Mouse (Mus musculus): ENCODE measurements around the gene Eif3b. TPM values are rescaled to one million over a fixed set of nuclear protein-coding genes. Genes with fewer than 3 reads are reported as not detected.
"Not testable (repeated sequence)": the region's sequence is repeated elsewhere in the genome, so short reads cannot be mapped to it uniquely, and the experiment has no call there.

The Eif3b gene
- polyA plus RNA-seq, 1 experiment from 2014 or later: 81.7 TPM

- H3K9ac ChIP-seq: no peak overlapping the region
- no peak overlapping the region for H3K27ac ChIP-seq
- WGBS: 84% methylated on average over 7 of the region's 7 CpGs
- H3K4me1 ChIP-seq (replicated peaks): peaks cover 6% of the 10 kb centered on the region
- no peak for ATAC-seq (ENCODE audit: low FRiP score)
- no peak overlapping the region for H3K4me2 ChIP-seq
- H3K36me3 ChIP-seq: peaks cover 53% of the 10 kb centered on the region
- H3K27me3 ChIP-seq: no peaks in the 10 kb centered on the region
- no peaks in the 10 kb centered on the region for H3K9me3 ChIP-seq
- H3K4me3 ChIP-seq: no peak overlapping the region
These were observed 26.9 kb downstream of the Eif3b start for GRCm38 (mm10) chr5:140446054-140446453.

- Histone ChIP-seq H3K4me2 (no peak overlapping the region), H3K9me3 (no peaks in the 10 kb centered on the region), H3K36me3 (no peaks in the 10 kb centered on the region), H3K4me3 (no peak overlapping the region), H3K4me1 (replicated peaks) (peaks cover 5% of the 10 kb centered on the region), H3K9ac (no peak overlapping the region), H3K27ac (no peak overlapping the region), H3K27me3 (no peaks in the 10 kb centered on the region)
- no peak for ATAC-seq (ENCODE audit: low FRiP score)
These were observed 35.4 kb downstream of the Eif3b start for GRCm38 (mm10) chr5:140454488-140454887.

GRCm38 (mm10) chr5:140455466-140455865 is 36.3 kb downstream of the Eif3b start:
- Histone ChIP-seq H3K4me3 (no peak overlapping the region), H3K9ac (no peak overlapping the region), H3K27me3 (no peaks in the 10 kb centered on the region), H3K4me2 (no peak overlapping the region), H3K4me1 (replicated peaks) (peaks cover 5% of the 10 kb centered on the region), H3K36me3 (no peaks in the 10 kb centered on the region), H3K27ac (no peak overlapping the region), H3K9me3 (no peaks in the 10 kb centered on the region)
- no peak for ATAC-seq (ENCODE audit: low FRiP score)
- 54% methylated on average over 2 of the region's 2 CpGs for WGBS

GRCm38 (mm10) chr5:140461476-140461875 is 42.3 kb downstream of the Eif3b start:
- 79% methylated on average over 3 of the region's 3 CpGs for WGBS
- H3K4me2 ChIP-seq: no peak overlapping the region
- no peaks in the 10 kb centered on the region for H3K27me3 ChIP-seq
- no peak overlapping the region for H3K9ac ChIP-seq
- ATAC-seq (ENCODE audit: low FRiP score): no peak
- no peak overlapping the region for H3K4me3 ChIP-seq
- no peaks in the 10 kb centered on the region for H3K36me3 ChIP-seq
- H3K27ac ChIP-seq: no peak overlapping the region
- H3K9me3 ChIP-seq: 0 out of 2 replicates have a peak, but pooled peaks cover 3% of the 10 kb centered on the region
- no peaks in the 10 kb centered on the region for H3K4me1 ChIP-seq (replicated peaks)

- not testable (repeated sequence) for H3K4me3 ChIP-seq; H3K27me3 ChIP-seq; H3K9ac ChIP-seq; H3K36me3 ChIP-seq; H3K4me1 ChIP-seq (replicated peaks); H3K27ac ChIP-seq; H3K4me2 ChIP-seq; ATAC-seq (ENCODE audit: low FRiP score); H3K9me3 ChIP-seq
- WGBS: 83% methylated on average over 2 of the region's 2 CpGs
These were observed 44.0 kb downstream of the Eif3b start for GRCm38 (mm10) chr5:140463151-140463550.

GRCm38 (mm10) chr5:140464943-140465342 is 45.8 kb downstream of the Eif3b start:
- H3K27me3 ChIP-seq: no peaks in the 10 kb centered on the region
- H3K27ac ChIP-seq: no peak overlapping the region
- no peaks in the 10 kb centered on the region for H3K36me3 ChIP-seq
- 73% methylated on average over 2 of the region's 2 CpGs for WGBS
- 0 out of 2 replicates have a peak, but pooled peaks cover 3% of the 10 kb centered on the region for H3K9me3 ChIP-seq
- no peaks in the 10 kb centered on the region for H3K4me1 ChIP-seq (replicated peaks)
- no peak for ATAC-seq (ENCODE audit: low FRiP score)
- H3K9ac ChIP-seq: no peak overlapping the region
- no peak overlapping the region for H3K4me3 ChIP-seq
- H3K4me2 ChIP-seq: no peak overlapping the region

- no peaks in the 10 kb centered on the region for H3K36me3 ChIP-seq
- WGBS: 85% methylated on average over 3 of the region's 3 CpGs
- no peaks in the 10 kb centered on the region for H3K4me1 ChIP-seq (replicated peaks)
- ATAC-seq (ENCODE audit: low FRiP score): no peak
- H3K27me3 ChIP-seq: no peaks in the 10 kb centered on the region
- H3K4me3 ChIP-seq: no peak overlapping the region
- H3K9me3 ChIP-seq: no peaks in the 10 kb centered on the region
- no peak overlapping the region for H3K27ac ChIP-seq
- no peak overlapping the region for H3K4me2 ChIP-seq
- H3K9ac ChIP-seq: no peak overlapping the region
These were observed 53.2 kb downstream of the Eif3b start for GRCm38 (mm10) chr5:140472336-140472735.

GRCm38 (mm10) chr5:140481458-140481857 is 62.3 kb downstream of the Eif3b start:
- ATAC-seq (ENCODE audit: low FRiP score): no peak
- H3K9ac ChIP-seq: no peak overlapping the region
- H3K27ac ChIP-seq: no peak overlapping the region
- no peaks in the 10 kb centered on the region for H3K36me3 ChIP-seq
- WGBS: 91% methylated on average over 4 of the region's 4 CpGs
- no peaks in the 10 kb centered on the region for H3K27me3 ChIP-seq
- H3K4me1 ChIP-seq (replicated peaks): no peaks in the 10 kb centered on the region
- no peak overlapping the region for H3K4me2 ChIP-seq
- no peak overlapping the region for H3K4me3 ChIP-seq
- no peaks in the 10 kb centered on the region for H3K9me3 ChIP-seq

- no peaks in the 10 kb centered on the region for H3K4me1 ChIP-seq (replicated peaks)
- no peak overlapping the region for H3K4me2 ChIP-seq
- H3K27me3 ChIP-seq: no peaks in the 10 kb centered on the region; the same call in 1 of the 2 replicates
- H3K4me3 ChIP-seq: no peak overlapping the region
- H3K27ac ChIP-seq: no peak overlapping the region
- no peak overlapping the region for H3K9ac ChIP-seq
- H3K36me3 ChIP-seq: no peaks in the 10 kb centered on the region
- ATAC-seq (ENCODE audit: low FRiP score): no peak
- H3K9me3 ChIP-seq: no peaks in the 10 kb centered on the region
- WGBS: 57% methylated on average over 6 of the region's 6 CpGs
These were observed 72.0 kb downstream of the Eif3b start for GRCm38 (mm10) chr5:140491142-140491541.

- Histone ChIP-seq H3K27me3 (no peaks in the 10 kb centered on the region; the same call in 1 of the 2 replicates), H3K4me2 (no peak overlapping the region), H3K9me3 (no peaks in the 10 kb centered on the region), H3K4me1 (replicated peaks) (no peaks in the 10 kb centered on the region), H3K27ac (no peak overlapping the region), H3K4me3 (no peak overlapping the region), H3K36me3 (no peaks in the 10 kb centered on the region), H3K9ac (no peak overlapping the region)
- WGBS: 46% methylated on average over 11 of the region's 11 CpGs
- no peak for ATAC-seq (ENCODE audit: low FRiP score)
These were observed 73.6 kb downstream of the Eif3b start for GRCm38 (mm10) chr5:140492684-140493233.

Small RNA genes within 50 kb of the gene (microRNA-seq; reads per million reads assigned to microRNA genes)
- gene Mir7038: 0.70 reads per million

Other genes with a start within 250 kb of the Eif3b start
- gene Mad1l1, start 97.8 kb upstream of the Eif3b start, polyA plus RNA-seq (2015; fragmentation: Nextera tagmentation; extraction: Ambion mirVana): 33.2 and 34.1 TPM in 2 replicates
- gene Nudt1, start 97.7 kb upstream of the Eif3b start, polyA plus RNA-seq (2015; fragmentation: Nextera tagmentation; extraction: Ambion mirVana): 26.8 and 28.6 TPM in 2 replicates
- 20.2 and 21.5 TPM in 2 replicates for gene Mrm2, start 87.4 kb upstream of the Eif3b start, polyA plus RNA-seq (2015; fragmentation: Nextera tagmentation; extraction: Ambion mirVana)
- 25.7 and 26.3 TPM in 2 replicates for gene Snx8, start 30.1 kb upstream of the Eif3b start, polyA plus RNA-seq (2015; fragmentation: Nextera tagmentation; extraction: Ambion mirVana)
- gene Gm4869, start 26.3 kb downstream of the Eif3b start, polyA plus RNA-seq (2015; fragmentation: Nextera tagmentation; extraction: Ambion mirVana): not detected in 2 replicates
- 19.3 and 19.5 TPM in 2 replicates for gene Chst12, start 86.2 kb downstream of the Eif3b start, polyA plus RNA-seq (2015; fragmentation: Nextera tagmentation; extraction: Ambion mirVana)
- not detected in 2 replicates for gene Grifin, start 145.7 kb downstream of the Eif3b start, polyA plus RNA-seq (2015; fragmentation: Nextera tagmentation; extraction: Ambion mirVana)
- gene Lfng, start 188.0 kb downstream of the Eif3b start, polyA plus RNA-seq (2015; fragmentation: Nextera tagmentation; extraction: Ambion mirVana): 22.9 and 27.1 TPM in 2 replicates
- 65.3 and 67.4 TPM in 2 replicates for gene Ttyh3, start 229.7 kb downstream of the Eif3b start, polyA plus RNA-seq (2015; fragmentation: Nextera tagmentation; extraction: Ambion mirVana)